Mouse (Mus musculus) urinary bladder, adult 2 months (tissue): ENCODE results near the gene Macrod2. TPM values are rescaled to one million over a fixed set of nuclear protein-coding genes. Genes with fewer than 3 reads are reported as not detected.

ENCODE experiments used
- DNase-seq: peaks from one replicate; pipeline ENCODE4 v3.0.0; 2022; ENCODE audit warnings: low spot score
- polyA plus RNA-seq: library from polyadenylated mRNA; depleted of rRNA; stranded (reverse); fragments of >200 nt; gene quantifications from 2 replicates; pipeline ENCODE4 v1.2.3, GENCODE M21; 2012

Macrod2 gene
- polyA plus RNA-seq, 1 experiment, result 3.5 TPM

- no peak for DNase-seq
Measured at GRCm38 (mm10) chr2:140793886-140794608, 398.9 kb downstream of the Macrod2 start.

GRCm38 (mm10) chr2:140811693-140812092, 416.6 kb downstream of the Macrod2 start:
- no peak for DNase-seq

DNA sequence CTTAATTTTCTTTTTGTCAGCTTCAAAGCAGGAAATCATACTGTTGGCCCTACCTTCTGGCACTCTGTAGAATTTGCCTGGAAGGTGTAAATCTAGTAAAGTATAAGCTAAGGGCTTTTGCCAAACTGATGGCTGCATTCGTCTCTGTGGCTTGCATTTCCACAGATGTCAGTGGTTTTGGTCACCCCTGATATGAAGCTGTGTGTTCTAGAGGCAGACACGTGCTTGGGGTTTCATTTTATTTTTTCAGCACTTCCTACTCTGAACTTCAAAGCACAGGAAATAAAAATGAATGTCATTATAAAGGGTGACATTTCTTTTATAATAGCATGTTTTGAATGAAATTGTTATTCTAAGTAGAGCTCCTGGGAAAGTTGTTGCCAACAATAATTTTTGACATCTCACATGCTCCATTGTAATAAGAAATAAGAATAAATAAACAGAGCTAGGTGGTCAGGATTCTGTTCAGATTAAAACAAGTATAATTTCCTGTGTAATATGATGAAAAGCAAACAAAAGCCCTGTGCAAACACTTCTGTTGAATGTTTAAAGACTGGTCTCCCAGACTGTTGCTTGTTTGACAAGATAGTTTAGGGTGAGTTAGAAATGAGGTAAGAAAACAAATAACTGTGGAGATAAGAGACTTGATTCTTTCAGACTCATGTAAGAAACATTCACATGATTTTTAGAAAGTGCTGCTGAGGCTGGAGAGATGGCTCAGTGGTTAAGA, 424.4 kb downstream of the Macrod2 start:
- no peak for DNase-seq

GRCm38 (mm10) chr2:140822378-140822777, 427.3 kb downstream of the Macrod2 start:
- no peak for DNase-seq

GRCm38 (mm10) chr2:140826241-140826640, 431.1 kb downstream of the Macrod2 start:
- DNase-seq, result no peak

DNA sequence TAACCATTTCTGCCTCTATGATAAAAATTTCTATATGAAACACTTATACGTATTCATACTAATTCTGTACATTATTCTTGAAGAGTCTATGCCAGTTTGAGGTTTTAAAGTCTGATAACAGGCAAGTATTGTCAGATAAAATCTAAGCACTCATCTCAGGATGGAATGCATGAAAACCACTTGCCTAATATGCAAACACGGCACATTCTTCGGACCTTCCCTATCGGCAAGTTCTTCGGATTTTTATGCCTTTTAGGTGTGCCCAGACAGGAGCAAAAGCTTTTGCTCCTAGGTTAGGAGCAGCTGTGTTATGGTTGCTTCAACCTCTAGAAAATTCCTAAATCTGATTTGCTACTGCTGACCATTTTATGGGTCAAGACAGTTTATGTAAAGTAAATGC, 433.8 kb downstream of the Macrod2 start:
- DNase-seq, result no peak

- DNase-seq, result no peak
Measured at GRCm38 (mm10) chr2:140830086-140830485, 435.0 kb downstream of the Macrod2 start.

- DNase-seq, result no peak
Measured at GRCm38 (mm10) chr2:140839371-140839770, 444.3 kb downstream of the Macrod2 start.

DNA sequence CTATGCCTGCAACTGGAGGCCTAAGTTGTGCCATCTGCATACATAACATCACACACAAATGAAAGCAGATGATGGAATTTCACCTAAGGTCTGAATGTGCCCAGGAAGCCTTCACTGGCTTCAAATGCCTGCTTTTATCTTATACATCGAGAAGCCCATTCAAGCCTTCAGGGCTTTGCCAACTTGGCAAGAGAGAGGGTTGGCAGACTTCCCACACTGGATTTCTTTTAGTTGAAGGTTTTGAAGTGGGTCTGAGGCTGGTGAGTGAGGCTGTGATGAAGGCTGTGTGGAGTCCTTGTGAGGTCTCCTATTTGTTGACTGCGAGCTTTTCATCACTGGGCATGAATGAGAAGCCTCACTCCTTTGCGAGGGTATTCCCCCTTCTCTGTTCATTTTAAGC, 444.8 kb downstream of the Macrod2 start:
- DNase-seq, result no peak

- no peak for DNase-seq
Measured at GRCm38 (mm10) chr2:140844030-140844429, 448.9 kb downstream of the Macrod2 start.

GRCm38 (mm10) chr2:140847817-140848428, 452.8 kb downstream of the Macrod2 start:
- no peak for DNase-seq

- no peak for DNase-seq
Measured at GRCm38 (mm10) chr2:140853538-140853937, 458.4 kb downstream of the Macrod2 start.

GRCm38 (mm10) chr2:140861356-140861755, 466.2 kb downstream of the Macrod2 start:
- DNase-seq, result no peak

DNA sequence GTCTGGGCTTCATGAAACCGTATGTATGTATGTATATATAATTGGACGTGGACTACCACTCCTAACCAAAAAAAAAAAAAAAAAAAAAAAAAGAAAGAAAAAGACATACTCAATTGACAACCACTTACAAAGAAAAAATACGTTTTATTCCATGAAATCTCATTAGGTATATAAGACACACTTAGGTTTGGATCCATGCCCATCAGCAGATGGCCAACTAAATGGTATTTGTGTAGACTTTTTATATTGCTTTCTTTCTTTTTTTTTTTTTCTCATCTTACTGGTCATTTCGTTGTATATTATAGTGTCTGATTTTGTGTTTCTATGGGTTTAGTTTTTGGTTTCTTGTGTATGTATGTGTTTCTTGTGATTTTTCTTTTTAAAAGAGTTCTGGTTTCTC, 467.6 kb downstream of the Macrod2 start:
- DNase-seq, result no peak

GRCm38 (mm10) chr2:140865636-140866035, 470.5 kb downstream of the Macrod2 start:
- DNase-seq, result no peak

- no peak for DNase-seq
Measured at GRCm38 (mm10) chr2:140867116-140867515, 472.0 kb downstream of the Macrod2 start.

- DNase-seq, result no peak
Measured at GRCm38 (mm10) chr2:140885176-140885575, 490.1 kb downstream of the Macrod2 start.

DNA sequence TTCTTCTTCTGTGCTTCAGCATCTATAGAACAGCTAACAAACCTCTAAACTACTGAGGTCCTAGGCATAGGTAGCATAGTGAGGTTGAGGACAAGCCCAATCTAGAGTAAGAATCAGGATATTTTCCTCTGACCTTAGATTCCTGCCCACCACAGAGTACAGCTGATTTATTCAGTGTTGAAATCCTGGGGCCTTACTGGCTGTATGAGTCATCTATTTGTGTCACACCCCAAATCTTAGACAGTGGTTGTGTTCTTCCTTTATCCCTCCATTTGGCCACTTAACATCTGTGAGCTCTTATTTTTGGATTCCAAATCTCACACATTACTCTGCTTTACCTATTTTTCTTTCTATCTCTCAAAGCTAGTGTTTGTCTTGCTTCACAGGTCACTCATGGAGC, 495.6 kb downstream of the Macrod2 start:
- DNase-seq, result no peak

DNA sequence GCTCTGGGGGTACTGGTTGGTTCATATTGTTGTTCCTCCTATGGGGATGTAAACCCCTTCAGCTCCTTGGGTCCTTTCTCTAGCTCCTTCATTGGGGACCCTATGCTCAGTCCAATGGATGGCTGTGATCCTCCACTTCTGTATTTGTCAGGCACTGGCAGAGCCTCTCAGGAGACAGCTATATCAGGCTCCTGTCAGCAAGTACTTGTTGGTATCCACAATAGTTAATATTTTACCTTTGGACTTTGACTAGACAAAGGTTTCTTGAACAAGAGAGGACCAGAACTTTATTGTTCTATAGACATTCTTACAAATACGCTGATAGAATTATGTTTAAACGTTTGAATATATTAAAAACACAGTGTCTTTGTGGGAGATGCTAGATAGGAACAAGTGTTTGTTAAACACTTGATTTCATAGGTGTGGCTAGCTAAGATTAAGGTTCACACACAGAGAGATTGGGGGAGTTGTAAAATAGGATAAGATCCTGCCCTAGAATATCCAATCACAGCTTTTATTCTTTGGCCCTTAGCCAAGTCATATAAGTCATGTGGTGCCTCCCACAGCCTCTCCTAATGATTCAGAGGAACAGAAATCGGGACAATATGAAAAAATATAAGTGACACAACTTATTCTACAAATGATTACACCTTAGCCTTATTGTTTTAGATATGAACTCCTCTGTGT, 501.4 kb downstream of the Macrod2 start:
- DNase-seq, result no peak

- no peak for DNase-seq
Measured at GRCm38 (mm10) chr2:140898408-140898985, 503.4 kb downstream of the Macrod2 start.

- DNase-seq, result no peak
Measured at GRCm38 (mm10) chr2:140905331-140905730, 510.2 kb downstream of the Macrod2 start.

- DNase-seq, result no peak
Measured at GRCm38 (mm10) chr2:140906123-140906522, 511.0 kb downstream of the Macrod2 start.
